Mouse (Mus musculus): ENCODE measurements at regions not wholly inside any gene's neighbourhood (a gene's known extent, or its start where the extent isn't known, plus 50 kb on each side); places are given as distances from the start of the nearest gene placed in this dataset.

DNA sequence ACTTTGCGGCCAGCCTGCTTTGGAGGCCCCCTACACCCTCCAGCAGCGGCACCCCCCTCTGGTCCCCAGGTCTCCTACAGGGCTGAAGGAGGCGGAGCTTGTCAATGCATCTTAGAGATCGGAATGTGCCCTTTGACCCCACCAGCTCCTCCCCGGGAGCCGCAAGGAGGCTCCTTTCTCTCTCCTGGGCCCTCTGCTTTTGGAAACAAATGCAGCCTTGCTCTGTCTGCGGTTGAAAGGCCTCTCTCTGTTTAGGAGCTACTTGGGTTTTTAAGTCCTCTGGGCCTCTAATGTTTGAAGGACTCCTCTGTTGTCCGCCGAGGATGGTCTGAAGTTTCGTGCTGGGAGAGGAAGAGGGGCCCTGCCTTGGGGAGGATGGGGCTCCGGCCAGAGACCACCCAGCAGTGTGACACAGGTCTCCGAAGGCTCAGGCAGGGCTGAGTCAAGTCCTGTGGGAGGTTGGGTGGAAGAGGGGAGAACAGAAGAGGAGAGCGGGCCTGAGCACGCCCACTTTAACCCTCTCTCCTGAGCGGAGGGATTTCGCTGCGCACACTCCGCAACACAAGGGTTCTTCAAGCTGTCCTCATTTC lies 102.1 kb upstream of the Gm26897 start:
- TF ChIP-seq POLR2A (IDR thresholded peaks at IDR 0.05; ENCODE audit: control insufficient read depth, extremely low read depth, insufficient read depth, low read length, poor library complexity) (no peak), CTCF (IDR thresholded peaks at IDR 0.05; ENCODE audit: borderline replicate concordance, control insufficient read depth, extremely low read depth, insufficient read depth, low read length, poor library complexity) (no peak)
- WGBS: 93% methylated on average over 18 of the region's 18 CpGs

DNA sequence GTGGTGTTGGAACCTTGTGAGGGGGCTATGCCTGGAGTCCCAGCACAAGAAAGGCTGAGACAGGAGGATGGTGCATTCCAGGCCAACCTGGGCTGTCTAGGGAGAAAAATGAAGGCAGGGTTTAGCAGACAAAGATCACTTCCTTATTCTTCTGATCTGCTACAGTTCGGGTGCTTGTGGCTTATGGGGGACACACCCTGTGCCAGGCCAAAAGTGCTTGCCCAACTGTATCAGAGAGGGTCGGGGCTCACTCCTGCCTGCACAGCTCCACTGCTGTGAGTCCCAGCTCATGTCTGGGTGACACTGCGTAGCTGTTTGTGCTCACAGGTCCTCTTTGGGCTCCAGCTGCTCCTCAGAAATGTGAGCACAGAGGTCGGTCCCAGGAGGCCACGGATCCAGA lies 98.6 kb upstream of the Gm26897 start:
- H3K4me1 ChIP-seq (replicated peaks; ENCODE audit: control insufficient read depth, insufficient read depth, low read length): no peaks in the 10 kb centered on the region
- TF ChIP-seq POLR2A (IDR thresholded peaks at IDR 0.05; ENCODE audit: control insufficient read depth, extremely low read depth, insufficient read depth, low read length, poor library complexity): no peak
- no peak for TF ChIP-seq CTCF (IDR thresholded peaks at IDR 0.05; ENCODE audit: borderline replicate concordance, control insufficient read depth, extremely low read depth, insufficient read depth, low read length, poor library complexity)
- no peaks in the 10 kb centered on the region for H3K36me3 ChIP-seq (ENCODE audit: control insufficient read depth, insufficient read depth, low read length)
- no peaks in the 10 kb centered on the region for H3K27me3 ChIP-seq (ENCODE audit: control insufficient read depth, insufficient read depth, low read length)
- 42% methylated on average over 5 of the region's 5 CpGs for WGBS
- H3K27ac ChIP-seq (ENCODE audit: control insufficient read depth, insufficient read depth, low read length): no peak overlapping the region
- no peak for DNase-seq
- no peak overlapping the region for H3K4me3 ChIP-seq (ENCODE audit: control insufficient read depth, insufficient read depth, low read length)

More for the DNA sequence above, 102.1 kb upstream of the Gm26897 start:
- no peaks in the 10 kb centered on the region for H3K36me3 ChIP-seq (ENCODE audit: control insufficient read depth, insufficient read depth, low read length)
- DNase-seq: no peak
- no peaks in the 10 kb centered on the region for H3K4me1 ChIP-seq (replicated peaks; ENCODE audit: control insufficient read depth, insufficient read depth, low read length)
- H3K4me3 ChIP-seq (ENCODE audit: control insufficient read depth, insufficient read depth, low read length): no peak overlapping the region
- H3K27ac ChIP-seq (ENCODE audit: control insufficient read depth, insufficient read depth, low read length): no peak overlapping the region
- H3K27me3 ChIP-seq (ENCODE audit: control insufficient read depth, insufficient read depth, low read length): no peaks in the 10 kb centered on the region

DNA sequence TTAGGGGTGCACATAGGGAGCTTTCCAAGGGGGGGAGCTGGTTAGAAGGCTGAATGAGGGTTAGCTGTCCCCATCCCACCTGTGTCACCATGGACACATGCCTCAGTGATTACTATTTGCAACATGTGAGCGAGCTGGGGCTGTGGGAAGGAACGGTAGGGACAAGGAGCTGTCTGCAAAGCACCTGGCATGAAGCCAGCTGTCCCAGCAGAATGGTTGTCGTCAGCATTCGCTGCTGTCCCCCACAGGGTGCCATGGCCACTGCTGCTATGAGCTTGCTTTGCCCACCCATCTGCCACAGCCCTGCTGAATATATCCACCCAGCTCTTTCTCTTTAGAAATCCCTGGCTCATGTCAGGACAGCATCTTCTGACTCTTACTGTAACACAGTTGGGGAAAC lies 96.8 kb upstream of the Gm26897 start:
- H3K27me3 ChIP-seq (ENCODE audit: control insufficient read depth, insufficient read depth, low read length): no peaks in the 10 kb centered on the region
- H3K36me3 ChIP-seq (ENCODE audit: control insufficient read depth, insufficient read depth, low read length): no peaks in the 10 kb centered on the region
- H3K4me3 ChIP-seq (ENCODE audit: control insufficient read depth, insufficient read depth, low read length): no peak overlapping the region
- TF ChIP-seq POLR2A (IDR thresholded peaks at IDR 0.05; ENCODE audit: control insufficient read depth, extremely low read depth, insufficient read depth, low read length, poor library complexity) (no peak), CTCF (IDR thresholded peaks at IDR 0.05; ENCODE audit: borderline replicate concordance, control insufficient read depth, extremely low read depth, insufficient read depth, low read length, poor library complexity) (no peak)
- no peaks in the 10 kb centered on the region for H3K4me1 ChIP-seq (replicated peaks; ENCODE audit: control insufficient read depth, insufficient read depth, low read length)
- H3K27ac ChIP-seq (ENCODE audit: control insufficient read depth, insufficient read depth, low read length): no peak overlapping the region
- no peak for DNase-seq
- 59% methylated on average over 4 of the region's 4 CpGs for WGBS

DNA sequence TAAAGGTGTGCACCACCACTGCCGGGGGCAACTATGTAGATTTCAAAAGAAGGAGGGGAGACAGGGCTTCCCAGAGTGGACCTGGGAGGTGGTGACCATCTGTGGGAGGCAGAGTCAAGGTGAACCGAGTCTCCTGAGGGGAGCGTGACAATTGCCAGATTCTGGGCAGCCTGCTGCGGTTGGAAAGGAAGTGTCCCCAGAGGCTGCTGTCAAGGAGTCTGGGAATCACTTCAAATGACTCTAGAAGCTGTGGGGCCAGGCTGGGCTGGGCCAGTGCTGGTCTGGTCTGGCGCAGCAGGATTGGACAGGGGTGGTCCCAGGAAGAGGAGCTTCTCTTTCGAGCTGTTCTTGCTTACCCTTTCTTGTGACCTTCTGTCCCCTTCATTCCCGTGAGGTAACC lies 95.4 kb upstream of the Gm26897 start:
- H3K4me1 ChIP-seq (replicated peaks; ENCODE audit: control insufficient read depth, insufficient read depth, low read length): no peaks in the 10 kb centered on the region
- H3K36me3 ChIP-seq (ENCODE audit: control insufficient read depth, insufficient read depth, low read length): no peaks in the 10 kb centered on the region
- 92% methylated on average over 7 of the region's 7 CpGs for WGBS
- no peak for TF ChIP-seq CTCF (IDR thresholded peaks at IDR 0.05; ENCODE audit: borderline replicate concordance, control insufficient read depth, extremely low read depth, insufficient read depth, low read length, poor library complexity)
- no peak for TF ChIP-seq POLR2A (IDR thresholded peaks at IDR 0.05; ENCODE audit: control insufficient read depth, extremely low read depth, insufficient read depth, low read length, poor library complexity)
- H3K27ac ChIP-seq (ENCODE audit: control insufficient read depth, insufficient read depth, low read length): no peak overlapping the region
- H3K27me3 ChIP-seq (ENCODE audit: control insufficient read depth, insufficient read depth, low read length): no peaks in the 10 kb centered on the region
- no peak overlapping the region for H3K4me3 ChIP-seq (ENCODE audit: control insufficient read depth, insufficient read depth, low read length)
- no peak for DNase-seq

DNA sequence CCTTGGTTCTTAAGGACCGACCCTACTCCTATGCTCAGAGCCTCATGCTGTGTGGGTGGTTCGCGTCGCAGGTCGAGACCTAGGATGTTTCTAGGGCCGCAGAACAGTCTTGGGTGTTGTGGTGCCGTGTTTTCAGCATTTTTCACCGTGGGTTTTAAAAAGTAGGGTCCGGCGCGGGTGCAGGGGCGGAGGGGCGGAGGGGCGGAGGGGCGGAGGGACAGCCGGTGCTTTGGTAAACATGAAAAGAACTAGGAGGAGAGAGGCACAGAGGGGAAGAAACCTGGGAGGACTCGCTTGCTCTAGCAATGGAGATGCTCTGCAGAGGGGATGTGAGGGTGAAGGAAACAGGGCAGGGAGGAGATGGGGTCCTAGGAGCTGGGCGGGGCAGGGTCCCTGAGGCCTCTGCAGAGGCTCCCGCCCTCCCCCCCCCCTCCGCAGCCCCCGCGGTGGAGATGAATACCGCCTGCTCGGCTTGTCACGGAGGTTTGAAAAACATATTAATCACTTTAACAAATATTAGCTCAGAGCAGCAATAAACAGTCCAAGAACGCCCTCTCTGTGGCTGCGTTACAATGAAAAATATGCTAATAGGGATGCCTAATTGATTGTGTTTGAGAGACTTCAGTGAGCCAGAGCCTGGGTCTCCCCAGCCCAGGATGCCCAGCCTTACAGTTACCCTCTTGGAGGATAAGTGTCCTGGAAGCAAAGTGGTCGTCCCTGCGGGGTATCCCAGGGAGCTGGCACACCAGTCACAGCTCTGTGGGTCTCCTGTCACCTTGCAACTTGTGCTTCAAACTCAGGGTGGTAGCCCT lies 94.0 kb upstream of the Gm26897 start:
- Histone ChIP-seq H3K27me3 (ENCODE audit: control insufficient read depth, insufficient read depth, low read length) (no peaks in the 10 kb centered on the region), H3K4me3 (ENCODE audit: control insufficient read depth, insufficient read depth, low read length) (no peak overlapping the region), H3K36me3 (ENCODE audit: control insufficient read depth, insufficient read depth, low read length) (no peaks in the 10 kb centered on the region), H3K4me1 (replicated peaks; ENCODE audit: control insufficient read depth, insufficient read depth, low read length) (no peaks in the 10 kb centered on the region), H3K27ac (ENCODE audit: control insufficient read depth, insufficient read depth, low read length) (no peak overlapping the region)
- 67% methylated on average over 29 of the region's 29 CpGs for WGBS
- no peak for DNase-seq
- TF ChIP-seq CTCF (IDR thresholded peaks at IDR 0.05; ENCODE audit: borderline replicate concordance, control insufficient read depth, extremely low read depth, insufficient read depth, low read length, poor library complexity): no peak

DNA sequence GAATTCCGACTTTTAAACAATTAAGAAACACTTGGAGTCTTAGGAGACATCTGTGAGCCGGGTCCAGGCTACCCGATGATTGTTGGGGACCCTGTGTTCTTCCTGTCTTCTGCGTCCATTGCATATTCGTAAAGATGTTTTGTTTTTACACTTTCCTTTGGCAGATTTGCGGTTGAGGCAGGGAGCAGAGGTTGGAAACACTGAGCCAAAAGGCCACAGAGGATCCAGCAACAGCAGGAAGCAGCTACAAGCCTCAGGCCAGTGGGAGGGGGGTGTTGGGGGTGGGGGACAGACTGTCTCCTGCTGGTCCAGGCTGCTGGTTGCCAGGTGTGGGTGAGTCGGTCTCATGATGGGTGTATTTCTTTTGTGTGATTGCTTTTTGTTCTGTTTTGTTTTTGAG lies 92.7 kb upstream of the Gm26897 start:
- Histone ChIP-seq H3K27ac (ENCODE audit: control insufficient read depth, insufficient read depth, low read length) (no peak overlapping the region), H3K4me3 (ENCODE audit: control insufficient read depth, insufficient read depth, low read length) (no peak overlapping the region), H3K4me1 (replicated peaks; ENCODE audit: control insufficient read depth, insufficient read depth, low read length) (no peaks in the 10 kb centered on the region), H3K27me3 (ENCODE audit: control insufficient read depth, insufficient read depth, low read length) (no peaks in the 10 kb centered on the region), H3K36me3 (ENCODE audit: control insufficient read depth, insufficient read depth, low read length) (no peaks in the 10 kb centered on the region)
- WGBS: 61% methylated on average over 7 of the region's 7 CpGs
- no peak for TF ChIP-seq CTCF (IDR thresholded peaks at IDR 0.05; ENCODE audit: borderline replicate concordance, control insufficient read depth, extremely low read depth, insufficient read depth, low read length, poor library complexity)
- TF ChIP-seq POLR2A (IDR thresholded peaks at IDR 0.05; ENCODE audit: control insufficient read depth, extremely low read depth, insufficient read depth, low read length, poor library complexity): no peak
- no peak for DNase-seq
